Mouse (Mus musculus) hindbrain, postnatal 0 days (tissue): ENCODE data around the gene B4galnt1. TPM values are rescaled to one million over a fixed set of nuclear protein-coding genes. Genes with fewer than 3 reads are reported as not detected.

Experiments used
- ATAC-seq: fragments of 200-750 bp; cut with Nextera tagmentation; 2 replicates; pipeline ENCODE4 v1.8.0; 2017; ENCODE audit warnings: mild to moderate bottlenecking, moderate TSS enrichment, moderate library complexity
- DNase-seq: peaks from one replicate; pipeline ENCODE4 v3.0.0-alpha.2; 2015; ENCODE audit warnings: low spot score
- H3K27ac ChIP-seq: fragments of 300-500 bp; sonication (generic); 2 replicates; pipeline ENCODE4 v1.5.1; 2014; ENCODE audit warnings: mild to moderate bottlenecking
- H3K27me3 ChIP-seq: fragments of 300-500 bp; sonication (generic); 2 replicates; pipeline ENCODE4 v1.6.1; 2014; ENCODE audit warnings: low read length, mixed read lengths; ENCODE audit not compliant: insufficient read depth
- H3K36me3 ChIP-seq: fragments of 300-500 bp; sonication (generic); 2 replicates; pipeline ENCODE4 v1.6.1; 2014; ENCODE audit warnings: low read length, mixed read lengths; ENCODE audit not compliant: insufficient read depth
- H3K4me1 ChIP-seq: fragments of 300-500 bp; sonication (generic); 2 replicates; pipeline ENCODE4 v1.6.1; 2014; ENCODE audit warnings: antibody characterized with exemption, low read length, mixed read lengths; ENCODE audit not compliant: insufficient read depth
- H3K4me2 ChIP-seq: fragments of 300-500 bp; sonication (generic); 2 replicates; pipeline ENCODE4 v1.6.1; 2014; ENCODE audit warnings: low read depth, mild to moderate bottlenecking, low read length, moderate library complexity, mixed read lengths
- H3K4me3 ChIP-seq: fragments of 300-500 bp; sonication (generic); 2 replicates; pipeline ENCODE4 v1.5.1; 2014; ENCODE audit warnings: low read length
- H3K9ac ChIP-seq: fragments of 300-500 bp; sonication (generic); replicated peaks from 2 replicates; pipeline ENCODE4 v1.6.1; 2014; ENCODE audit warnings: mild to moderate bottlenecking, low read length, moderate library complexity, mixed read lengths
- H3K9me3 ChIP-seq: fragments of 300-500 bp; sonication (generic); 2 replicates; pipeline ENCODE4 v1.6.1; 2016; ENCODE audit warnings: low read length, mixed read lengths
- CTCF ChIP-seq: IDR thresholded peaks from 2 replicates; pipeline ENCODE4 v1.5.1; 2016; ENCODE audit warnings: antibody characterized with exemption, control low read depth, low read depth
- WGBS: fragments of 180-500 bp; shearing (Covaris S2); extraction: QIAGEN DNeasy Blood & Tissue Kit; methylation state at CpG from one replicate; pipeline ENCODE4 v1.1.7; 2014; 5-methylcytosine and 5-hydroxymethylcytosine counted together
- polyA plus RNA-seq: library from polyadenylated mRNA; unstranded; fragments of >200 nt; fragmentation: Nextera tagmentation; extraction: Ambion mirVana; gene quantifications from 2 replicates; pipeline ENCODE4 v1.2.1, GENCODE M21; 2015
- total RNA-seq: library from RNA; depleted of rRNA; stranded (reverse); fragments of >200 nt; gene quantifications from 2 replicates; pipeline ENCODE4 v1.2.3, GENCODE M21; 2014

The B4galnt1 gene
- total and polyA plus RNA-seq, 2 experiments from 2014 or later, result 65.3 to 112 TPM

- ATAC-seq, result no peak
- Histone ChIP-seq H3K27ac (no peak overlapping the region), H3K9ac (no peak overlapping the region), H3K4me3 (no peak overlapping the region), H3K36me3 (no peaks in the 10 kb centered on the region), H3K4me2 (no peak overlapping the region), H3K9me3 (no peaks in the 10 kb centered on the region), H3K27me3 (peaks cover 1% of the 10 kb centered on the region; the same call in 1 of the 2 replicates), H3K4me1 (peaks cover 7% of the 10 kb centered on the region)
- TF ChIP-seq CTCF, result no peak
- 71% methylated on average over 9 of the region's 9 CpGs for WGBS
- DNase-seq, result no peak
These were observed 20.1 kb downstream of the B4galnt1 start for GRCm38 (mm10) chr10:127185101-127185500.

GRCm38 (mm10) chr10:127185506-127185905, 20.5 kb downstream of the B4galnt1 start:
- Histone ChIP-seq H3K4me1 (peaks cover 7% of the 10 kb centered on the region), H3K9me3 (no peaks in the 10 kb centered on the region), H3K9ac (no peak overlapping the region), H3K27ac (no peak overlapping the region), H3K27me3 (no peaks in the 10 kb centered on the region), H3K4me2 (no peak overlapping the region), H3K36me3 (peaks cover 2% of the 10 kb centered on the region; the same call in 1 of the 2 replicates), H3K4me3 (no peak overlapping the region)
- DNase-seq (no peak), ATAC-seq (no peak)
- TF ChIP-seq CTCF, result no peak
- 85% methylated on average over 15 of the region's 15 CpGs for WGBS

GRCm38 (mm10) chr10:127186451-127186850, 21.4 kb downstream of the B4galnt1 start:
- no peak overlapping the region for H3K27ac ChIP-seq
- no peaks in the 10 kb centered on the region for H3K27me3 ChIP-seq
- no peaks in the 10 kb centered on the region for H3K9me3 ChIP-seq
- no peak for ATAC-seq
- H3K4me3 ChIP-seq, result no peak overlapping the region
- DNase-seq, result no peak
- no peak overlapping the region for H3K9ac ChIP-seq
- H3K4me2 ChIP-seq, result no peak overlapping the region
- peaks cover 7% of the 10 kb centered on the region for H3K4me1 ChIP-seq
- peaks cover 4% of the 10 kb centered on the region for H3K36me3 ChIP-seq
- WGBS, result 80% methylated on average over 1 of the region's 1 CpGs
- peak; percentile 47 for TF ChIP-seq CTCF

- 31% methylated on average over 10 of the region's 10 CpGs for WGBS
- peak overlapping the region; percentile 74 for H3K9ac ChIP-seq
- H3K27ac ChIP-seq, result peak overlapping the region; percentile 73; the same call in 1 of the 2 replicates
- H3K27me3 ChIP-seq, result no peaks in the 10 kb centered on the region
- DNase-seq (peak; percentile 41), ATAC-seq (no peak)
- H3K36me3 ChIP-seq, result peaks cover 4% of the 10 kb centered on the region
- peaks cover 7% of the 10 kb centered on the region for H3K4me1 ChIP-seq
- peak overlapping the region; percentile 98 for H3K4me2 ChIP-seq
- H3K9me3 ChIP-seq, result no peaks in the 10 kb centered on the region
- TF ChIP-seq CTCF, result no peak
- peak overlapping the region; percentile 59 for H3K4me3 ChIP-seq
These were observed 22.5 kb downstream of the B4galnt1 start for GRCm38 (mm10) chr10:127187371-127188078.

- H3K4me2 ChIP-seq, result peak overlapping the region; percentile 98
- WGBS, result 0% methylated on average over 15 of the region's 21 CpGs
- H3K4me1 ChIP-seq, result peaks cover 7% of the 10 kb centered on the region
- H3K4me3 ChIP-seq, result peak overlapping the region; percentile 59
- H3K36me3 ChIP-seq, result peaks cover 4% of the 10 kb centered on the region
- no peak for TF ChIP-seq CTCF
- H3K9me3 ChIP-seq, result no peaks in the 10 kb centered on the region
- ATAC-seq, result no peak
- H3K9ac ChIP-seq, result peak overlapping the region; percentile 74
- no peaks in the 10 kb centered on the region for H3K27me3 ChIP-seq
- no peak for DNase-seq
- H3K27ac ChIP-seq, result peak overlapping the region; percentile 73
These were observed 23.0 kb downstream of the B4galnt1 start for GRCm38 (mm10) chr10:127188079-127188453.

- peak; percentile 82 for DNase-seq
- Histone ChIP-seq H3K4me1 (peaks cover 7% of the 10 kb centered on the region), H3K36me3 (peaks cover 4% of the 10 kb centered on the region), H3K9ac (peak overlapping the region; percentile 74), H3K4me3 (peak overlapping the region; percentile 59), H3K27me3 (no peaks in the 10 kb centered on the region), H3K4me2 (peak overlapping the region; percentile 98), H3K9me3 (no peaks in the 10 kb centered on the region), H3K27ac (peak overlapping the region; percentile 73)
- peak; percentile 82 for ATAC-seq
- WGBS, result 0% methylated on average over 28 of the region's 46 CpGs
- no peak for TF ChIP-seq CTCF
These were observed 23.6 kb downstream of the B4galnt1 start for GRCm38 (mm10) chr10:127188465-127189115.
